Mouse (Mus musculus): ENCODE measurements around the gene Cyp3a13. TPM values are rescaled to one million over a fixed set of nuclear protein-coding genes. Genes with fewer than 3 reads are reported as not detected.
"Not testable (repeated sequence)": the region's sequence is repeated elsewhere in the genome, so short reads cannot be mapped to it uniquely, and the experiment has no call there.

The Cyp3a13 gene
- polyA plus RNA-seq, 1 experiment from 2014 or later = 14.7 TPM

- Histone ChIP-seq H3K4me3 (replicated peaks; ENCODE audit: low read length) (no peak overlapping the region), H3K36me3 (ENCODE audit: control insufficient read depth, insufficient read depth, low read length) (no peaks in the 10 kb centered on the region), H3K9ac (ENCODE audit: low read length) (no peak overlapping the region), H3K4me1 (ENCODE audit: control insufficient read depth, insufficient read depth, low read length) (no peaks in the 10 kb centered on the region), H3K27ac (ENCODE audit: low read length) (no peak overlapping the region), H3K4me2 (ENCODE audit: low read depth, low read length) (no peak overlapping the region), H3K27me3 (ENCODE audit: control insufficient read depth, insufficient read depth, low read length) (no peaks in the 10 kb centered on the region), H3K9me3 (replicated peaks; ENCODE audit: control insufficient read depth, low read length) (no peaks in the 10 kb centered on the region)
- ATAC-seq (ENCODE audit: insufficient read depth, low FRiP score) = no peak
- 2% methylated on average over 2 of the region's 2 CpGs for WGBS
These were observed 35.5 kb downstream of the Cyp3a13 start for GRCm38 (mm10) chr5:137885894-137886293.

- H3K36me3 ChIP-seq (ENCODE audit: control insufficient read depth, insufficient read depth, low read length) = no peaks in the 10 kb centered on the region
- no peak overlapping the region for H3K9ac ChIP-seq (ENCODE audit: low read length)
- no peaks in the 10 kb centered on the region for H3K4me1 ChIP-seq (ENCODE audit: control insufficient read depth, insufficient read depth, low read length)
- H3K27ac ChIP-seq (ENCODE audit: low read length) = no peak overlapping the region
- 73% methylated on average over 3 of the region's 3 CpGs for WGBS
- ATAC-seq (ENCODE audit: insufficient read depth, low FRiP score) = no peak
- H3K27me3 ChIP-seq (ENCODE audit: control insufficient read depth, insufficient read depth, low read length) = no peaks in the 10 kb centered on the region
- no peak overlapping the region for H3K4me3 ChIP-seq (replicated peaks; ENCODE audit: low read length)
- no peaks in the 10 kb centered on the region for H3K9me3 ChIP-seq (replicated peaks; ENCODE audit: control insufficient read depth, low read length)
- H3K4me2 ChIP-seq (ENCODE audit: low read depth, low read length) = no peak overlapping the region
These were observed 38.1 kb downstream of the Cyp3a13 start for GRCm38 (mm10) chr5:137883345-137883744.

- no peak for ATAC-seq (ENCODE audit: insufficient read depth, low FRiP score)
- H3K9ac ChIP-seq (ENCODE audit: low read length) = no peak overlapping the region
- WGBS = 71% methylated on average over 4 of the region's 4 CpGs
- no peak overlapping the region for H3K4me2 ChIP-seq (ENCODE audit: low read depth, low read length)
- H3K36me3 ChIP-seq (ENCODE audit: control insufficient read depth, insufficient read depth, low read length) = no peaks in the 10 kb centered on the region
- H3K27ac ChIP-seq (ENCODE audit: low read length) = no peak overlapping the region
- no peak overlapping the region for H3K4me3 ChIP-seq (replicated peaks; ENCODE audit: low read length)
- H3K4me1 ChIP-seq (ENCODE audit: control insufficient read depth, insufficient read depth, low read length) = no peaks in the 10 kb centered on the region
- H3K27me3 ChIP-seq (ENCODE audit: control insufficient read depth, insufficient read depth, low read length) = no peaks in the 10 kb centered on the region
- no peaks in the 10 kb centered on the region for H3K9me3 ChIP-seq (replicated peaks; ENCODE audit: control insufficient read depth, low read length)
These were observed 38.5 kb downstream of the Cyp3a13 start for GRCm38 (mm10) chr5:137882922-137883321.

GRCm38 (mm10) chr5:137877860-137878259 is 43.6 kb downstream of the Cyp3a13 start:
- Histone ChIP-seq H3K27me3 (ENCODE audit: control insufficient read depth, insufficient read depth, low read length) (no peaks in the 10 kb centered on the region), H3K9ac (ENCODE audit: low read length) (no peak overlapping the region), H3K4me2 (ENCODE audit: low read depth, low read length) (no peak overlapping the region), H3K36me3 (ENCODE audit: control insufficient read depth, insufficient read depth, low read length) (no peaks in the 10 kb centered on the region), H3K9me3 (replicated peaks; ENCODE audit: control insufficient read depth, low read length) (no peaks in the 10 kb centered on the region), H3K4me1 (ENCODE audit: control insufficient read depth, insufficient read depth, low read length) (no peaks in the 10 kb centered on the region), H3K4me3 (replicated peaks; ENCODE audit: low read length) (no peak overlapping the region), H3K27ac (ENCODE audit: low read length) (no peak overlapping the region)
- 55% methylated on average over 2 of the region's 2 CpGs for WGBS
- no peak for ATAC-seq (ENCODE audit: insufficient read depth, low FRiP score)

- ATAC-seq (ENCODE audit: insufficient read depth, low FRiP score) = no peak
- Histone ChIP-seq H3K4me1 (ENCODE audit: control insufficient read depth, insufficient read depth, low read length) (no peaks in the 10 kb centered on the region), H3K27ac (ENCODE audit: low read length) (no peak overlapping the region), H3K9me3 (replicated peaks; ENCODE audit: control insufficient read depth, low read length) (no peaks in the 10 kb centered on the region), H3K36me3 (ENCODE audit: control insufficient read depth, insufficient read depth, low read length) (no peaks in the 10 kb centered on the region), H3K27me3 (ENCODE audit: control insufficient read depth, insufficient read depth, low read length) (no peaks in the 10 kb centered on the region), H3K9ac (ENCODE audit: low read length) (no peak overlapping the region), H3K4me2 (ENCODE audit: low read depth, low read length) (no peak overlapping the region), H3K4me3 (replicated peaks; ENCODE audit: low read length) (no peak overlapping the region)
- WGBS = 73% methylated on average over 2 of the region's 2 CpGs
These were observed 46.4 kb downstream of the Cyp3a13 start for GRCm38 (mm10) chr5:137875054-137875453.

- not testable (repeated sequence) for H3K36me3 ChIP-seq (ENCODE audit: control insufficient read depth, insufficient read depth, low read length); H3K4me3 ChIP-seq (replicated peaks; ENCODE audit: low read length); H3K27me3 ChIP-seq (ENCODE audit: control insufficient read depth, insufficient read depth, low read length); H3K9me3 ChIP-seq (replicated peaks; ENCODE audit: control insufficient read depth, low read length); H3K4me1 ChIP-seq (ENCODE audit: control insufficient read depth, insufficient read depth, low read length); H3K9ac ChIP-seq (ENCODE audit: low read length); ATAC-seq (ENCODE audit: insufficient read depth, low FRiP score); H3K27ac ChIP-seq (ENCODE audit: low read length); H3K4me2 ChIP-seq (ENCODE audit: low read depth, low read length)
- 38% methylated on average over 1 of the region's 1 CpGs for WGBS
These were observed 49.1 kb downstream of the Cyp3a13 start for GRCm38 (mm10) chr5:137872381-137872702.

- H3K9me3 ChIP-seq (replicated peaks; ENCODE audit: control insufficient read depth, low read length) = not testable (repeated sequence)
These were observed 49.6 kb downstream of the Cyp3a13 start, which contains the start of gene Pilrb2 for GRCm38 (mm10) chr5:137871644-137872380. Gene Pilrb2, minus strand, starts transcription at chr5:137871815.

GRCm38 (mm10) chr5:137868600-137868999 is 52.8 kb downstream of the Cyp3a13 start:
- not testable (repeated sequence) for H3K27ac ChIP-seq (ENCODE audit: low read length); ATAC-seq (ENCODE audit: insufficient read depth, low FRiP score); H3K4me2 ChIP-seq (ENCODE audit: low read depth, low read length)

More at GRCm38 (mm10) chr5:137871644-137872380, 49.6 kb downstream of the Cyp3a13 start, which contains the start of gene Pilrb2:
- WGBS = 57% methylated on average over 3 of the region's 3 CpGs
- not testable (repeated sequence) for H3K9ac ChIP-seq (ENCODE audit: low read length); ATAC-seq (ENCODE audit: insufficient read depth, low FRiP score); H3K27me3 ChIP-seq (ENCODE audit: control insufficient read depth, insufficient read depth, low read length); H3K4me3 ChIP-seq (replicated peaks; ENCODE audit: low read length); H3K4me1 ChIP-seq (ENCODE audit: control insufficient read depth, insufficient read depth, low read length); H3K27ac ChIP-seq (ENCODE audit: low read length); H3K4me2 ChIP-seq (ENCODE audit: low read depth, low read length); H3K36me3 ChIP-seq (ENCODE audit: control insufficient read depth, insufficient read depth, low read length)

GRCm38 (mm10) chr5:137864008-137864407 is 57.4 kb downstream of the Cyp3a13 start:
- not testable (repeated sequence) for H3K4me1 ChIP-seq (ENCODE audit: control insufficient read depth, insufficient read depth, low read length); H3K4me3 ChIP-seq (replicated peaks; ENCODE audit: low read length); H3K9ac ChIP-seq (ENCODE audit: low read length); H3K27ac ChIP-seq (ENCODE audit: low read length); H3K4me2 ChIP-seq (ENCODE audit: low read depth, low read length); H3K27me3 ChIP-seq (ENCODE audit: control insufficient read depth, insufficient read depth, low read length); H3K9me3 ChIP-seq (replicated peaks; ENCODE audit: control insufficient read depth, low read length); H3K36me3 ChIP-seq (ENCODE audit: control insufficient read depth, insufficient read depth, low read length); ATAC-seq (ENCODE audit: insufficient read depth, low FRiP score)
- WGBS = 100% methylated on average over 1 of the region's 1 CpGs

More at GRCm38 (mm10) chr5:137868600-137868999, 52.8 kb downstream of the Cyp3a13 start:
- H3K4me1 ChIP-seq (ENCODE audit: control insufficient read depth, insufficient read depth, low read length); H3K36me3 ChIP-seq (ENCODE audit: control insufficient read depth, insufficient read depth, low read length); H3K9me3 ChIP-seq (replicated peaks; ENCODE audit: control insufficient read depth, low read length); H3K9ac ChIP-seq (ENCODE audit: low read length); H3K27me3 ChIP-seq (ENCODE audit: control insufficient read depth, insufficient read depth, low read length); H3K4me3 ChIP-seq (replicated peaks; ENCODE audit: low read length): not testable (repeated sequence)
- 71% methylated on average over 2 of the region's 2 CpGs for WGBS
